In the genomic region with DNA sequence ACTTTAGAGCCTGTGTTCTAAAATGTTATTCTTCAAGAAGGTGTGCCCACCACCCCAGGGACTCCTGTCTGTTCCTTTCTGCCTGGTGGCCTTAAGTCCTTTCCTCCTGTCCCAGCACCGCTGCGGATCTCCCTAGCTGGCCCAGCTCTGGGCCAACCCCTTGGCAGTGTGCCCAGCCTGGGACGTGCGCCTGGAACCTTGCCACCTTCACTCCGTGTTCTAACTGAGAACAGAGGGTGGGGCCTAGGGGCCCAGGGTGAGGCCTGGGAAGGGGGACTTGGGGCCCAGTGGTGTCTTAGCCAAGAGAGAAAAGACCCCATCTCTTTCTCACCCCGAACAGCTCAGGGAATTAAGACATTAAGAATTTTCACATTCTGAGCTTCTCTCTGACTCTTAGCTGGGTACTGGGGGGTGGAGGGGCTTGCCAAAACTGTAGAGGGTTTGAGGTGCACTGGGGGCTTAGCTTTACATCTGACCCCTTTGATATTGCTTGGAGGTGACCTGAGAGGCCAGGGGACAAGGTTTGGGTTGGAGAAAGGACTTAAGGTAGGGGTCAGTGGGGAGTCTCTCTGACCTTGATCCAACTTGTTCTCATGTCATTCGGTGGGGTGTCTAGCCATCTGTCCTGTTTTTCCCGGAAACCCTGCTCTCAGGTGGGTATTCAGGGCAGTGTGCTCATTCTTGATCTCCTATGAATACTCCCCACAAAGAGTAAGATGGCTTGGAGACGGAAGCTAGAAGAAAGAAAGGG, we compare ENCODE assay signal across 8 mouse cellular contexts. TPM values are rescaled to one million over a fixed set of nuclear protein-coding genes. Genes with fewer than 3 reads are reported as not detected.
A peak's percentile ranks its signal among the peaks of the same experiment; 100 is the strongest.
DNase-seq lines count a peak whose midpoint lies in the region; ATAC-seq and TF ChIP-seq lines count a peak whose summit lies in the region.

No protein-coding gene starts in this region.

- H3K4me3 ChIP-seq in G1E (ENCODE audit: low read depth, low read length), result peak overlapping the region; percentile 76
- H3K4me3 ChIP-seq in hindbrain, embryonic 12.5 days, result no peak overlapping the region

- no peak for TF ChIP-seq CTCF in G1E (IDR thresholded peaks at IDR 0.05; ENCODE audit: low read depth, low read length)

- H3K4me2 ChIP-seq in hindbrain, embryonic 12.5 days (replicated peaks), result peak overlapping the region; percentile 62; the same call in 1 of the 2 replicates

- peaks cover 23% of the 10 kb centered on the region for H3K36me3 ChIP-seq in G1E (replicated peaks)
- no peaks in the 10 kb centered on the region for H3K36me3 ChIP-seq in hindbrain, embryonic 12.5 days

- H3K27ac ChIP-seq in hindbrain, embryonic 12.5 days, result peak overlapping the region; percentile 55; the same call in 1 of the 2 replicates

- peak; percentile 19 for ATAC-seq in G1E (ENCODE audit: extremely low read depth, insufficient number of reproducible peaks, low FRiP score, poor library complexity, severe bottlenecking)
- peak; percentile 45 for ATAC-seq in hindbrain, embryonic 12.5 days (ENCODE audit: low FRiP score)

- peak; percentile 85 for DNase-seq in G1E (ENCODE audit: low spot score)
- peak; percentile 87 for DNase-seq in cerebellum, adult 11-12 months
- peak; percentile 84 to 85 for DNase-seq in frontal cortex, postnatal 14 days (ENCODE audit: low spot score in 2 of 2)
- DNase-seq in layer of hippocampus, postnatal 25 days (ENCODE audit: extremely low spot score in 1 of 2, low spot score in 1 of 2), result peak; percentile 79 to 94
- DNase-seq in lung, postnatal 14 days, result peak; percentile 99
- peak; percentile 82 to 84 for DNase-seq in right cerebral cortex, adult 2 months (ENCODE audit: low spot score in 2 of 2)
- peak; percentile 98 for DNase-seq in urinary bladder, postnatal 14 days (ENCODE audit: low spot score)

- WGBS in hindbrain, embryonic 12.5 days, result 37% methylated on average over 9 of the region's 9 CpGs

- no peak overlapping the region for H3K9ac ChIP-seq in hindbrain, embryonic 12.5 days

- H3K27me3 ChIP-seq in G1E (ENCODE audit: insufficient read depth, low read length), result no peaks in the 10 kb centered on the region
- peaks cover 50% of the 10 kb centered on the region for H3K27me3 ChIP-seq in hindbrain, embryonic 12.5 days

- no peaks in the 10 kb centered on the region for H3K9me3 ChIP-seq in G1E (replicated peaks)
- H3K9me3 ChIP-seq in hindbrain, embryonic 12.5 days (replicated peaks), result no peaks in the 10 kb centered on the region

- H3K4me1 ChIP-seq in G1E (ENCODE audit: insufficient read depth, low read depth, low read length), result peaks cover 77% of the 10 kb centered on the region
- H3K4me1 ChIP-seq in hindbrain, embryonic 12.5 days, result peaks cover 59% of the 10 kb centered on the region

RNA-seq across cellular contexts. Expression of gene Hif3a, which starts 2.0 kb away (rescaled TPM):
- total RNA-seq in G1E (2014; fragmentation: Nextera tagmentation) (240 and 246 TPM in 2 replicates), G1E (2017) (18.0 and 19.6 TPM in 2 replicates)
- polyA plus RNA-seq in G1E (2012), result 162 and 183 TPM in 2 replicates
- 7.9 and 9.5 TPM in 2 replicates for polyA plus RNA-seq in hindbrain, embryonic 12.5 days (2016; fragmentation: Nextera tagmentation; extraction: Ambion mirVana)
- 1 to 10 TPM; 4.1 to 9.1 TPM for total RNA-seq in layer of hippocampus, postnatal 25 days (2021)

RNA-seq across cellular contexts. Expression of gene Psg16, which starts 13.6 kb away (rescaled TPM):
- total RNA-seq in G1E (2014; fragmentation: Nextera tagmentation) (0.87 and 1.9 TPM in 2 replicates), G1E (2017) (0.29 and 0.71 TPM in 2 replicates)
- 0.02 and 0.08 TPM in 2 replicates for polyA plus RNA-seq in G1E (2012)
- polyA plus RNA-seq in hindbrain, embryonic 12.5 days (2016; fragmentation: Nextera tagmentation; extraction: Ambion mirVana), result 0.26 and 0.36 TPM in 2 replicates
- total RNA-seq in layer of hippocampus, postnatal 25 days (2021), result 1 to 10 TPM; 3.4 to 3.7 TPM

RNA-seq across cellular contexts. Expression of gene Ppp5c, which starts 32.5 kb away (rescaled TPM):
- 102 and 112 TPM in 2 replicates for total RNA-seq in G1E (2014; fragmentation: Nextera tagmentation)
- total RNA-seq in G1E (2017), result 44.9 and 50.2 TPM in 2 replicates
- 92.9 and 94.1 TPM in 2 replicates for polyA plus RNA-seq in G1E (2012)
- 101 and 102 TPM in 2 replicates for polyA plus RNA-seq in hindbrain, embryonic 12.5 days (2016; fragmentation: Nextera tagmentation; extraction: Ambion mirVana)
- total RNA-seq in layer of hippocampus, postnatal 25 days (2021), result 100 to 1,000 TPM; 150 to 153 TPM
